Mouse (Mus musculus) kidney, postnatal 0 days (tissue): ENCODE results near the gene Gpkow. TPM values are rescaled to one million over a fixed set of nuclear protein-coding genes. Genes with fewer than 3 reads are reported as not detected.
"Not testable (repeated sequence)": the region's sequence is repeated elsewhere in the genome, so short reads cannot be mapped to it uniquely, and the experiment has no call there.

Source experiments
- ATAC-seq: fragments of 200-750 bp; cut with Nextera tagmentation; replicated peaks from 2 replicates; pipeline ENCODE4 v1.8.0; 2017; ENCODE audit warnings: low read depth, moderate number of reproducible peaks, moderate TSS enrichment, moderate library complexity; ENCODE audit not compliant: low FRiP score
- DNase-seq: peaks from one replicate; pipeline ENCODE4 v3.0.0-alpha.2; 2016; ENCODE audit warnings: low spot score
- H3K27ac ChIP-seq: fragments of 300-500 bp; sonication (generic); 2 replicates; pipeline ENCODE4 v1.5.1; 2014; ENCODE audit warnings: mild to moderate bottlenecking
- H3K27me3 ChIP-seq: fragments of 300-500 bp; sonication (generic); 2 replicates; pipeline ENCODE4 v1.6.1; 2014; ENCODE audit warnings: low read length, mixed read lengths; ENCODE audit not compliant: insufficient read depth
- H3K36me3 ChIP-seq: fragments of 300-500 bp; sonication (generic); 2 replicates; pipeline ENCODE4 v1.6.1; 2014; ENCODE audit warnings: low read length, mixed read lengths; ENCODE audit not compliant: insufficient read depth
- H3K4me1 ChIP-seq: fragments of 300-500 bp; sonication (generic); replicated peaks from 2 replicates; pipeline ENCODE4 v1.6.1; 2014; ENCODE audit warnings: antibody characterized with exemption, low read length, mixed read lengths; ENCODE audit not compliant: insufficient read depth
- H3K4me2 ChIP-seq: fragments of 300-500 bp; sonication (generic); 2 replicates; pipeline ENCODE4 v1.6.1; 2014; ENCODE audit warnings: mild to moderate bottlenecking, low read length, moderate library complexity, mixed read lengths
- H3K4me3 ChIP-seq: fragments of 300-500 bp; sonication (generic); replicated peaks from 2 replicates; pipeline ENCODE4 v1.5.1; 2014; ENCODE audit warnings: low read depth, low read length
- H3K9ac ChIP-seq: fragments of 300-500 bp; sonication (generic); 2 replicates; pipeline ENCODE4 v1.6.1; 2014; ENCODE audit warnings: low read depth, low read length
- H3K9me3 ChIP-seq: fragments of 300-500 bp; sonication (generic); replicated peaks from 2 replicates; pipeline ENCODE4 v1.6.1; 2016; ENCODE audit warnings: low read length, inconsistent platforms, mixed read lengths
- CTCF ChIP-seq: IDR thresholded peaks from 2 replicates; pipeline ENCODE4 v1.5.1; 2016; ENCODE audit warnings: antibody characterized with exemption, low read depth, mild to moderate bottlenecking, moderate library complexity
- WGBS: fragments of 180-500 bp; shearing (Covaris S2); extraction: QIAGEN DNeasy Blood & Tissue Kit; methylation state at CpG from one replicate; pipeline ENCODE4 v1.1.7; 2014; 5-methylcytosine and 5-hydroxymethylcytosine counted together
- polyA plus RNA-seq: library from polyadenylated mRNA; unstranded; fragments of >200 nt; fragmentation: Nextera tagmentation; extraction: Ambion mirVana; gene quantifications from 2 replicates; pipeline ENCODE4 v1.2.1, GENCODE M21; 2015

The Gpkow gene
- polyA plus RNA-seq, 1 experiment from 2014 or later = 32.7 TPM

DNA sequence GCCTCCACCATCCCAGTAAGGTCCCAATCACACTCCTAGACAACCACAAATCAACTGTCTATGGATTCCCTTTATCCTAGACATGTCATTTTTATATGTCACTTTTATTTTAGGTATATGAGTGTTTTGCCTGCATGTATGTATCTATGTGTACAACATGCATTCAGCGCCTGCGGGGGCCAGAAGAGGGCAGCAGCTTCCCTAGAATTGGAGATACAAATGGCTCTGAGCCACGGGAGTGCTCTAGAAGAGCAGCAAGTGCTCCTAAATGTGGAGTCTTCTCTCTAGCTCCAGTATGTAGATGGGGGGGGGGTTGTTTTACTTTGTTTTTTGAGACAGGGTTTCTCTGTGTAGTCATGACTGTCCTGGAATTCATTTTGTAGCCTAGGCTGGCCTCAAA is 56.7 kb downstream of the Gpkow start:
- H3K27me3 ChIP-seq, DNase-seq, H3K9me3 ChIP-seq, H3K4me3 ChIP-seq, H3K36me3 ChIP-seq, ATAC-seq, H3K9ac ChIP-seq, H3K27ac ChIP-seq, H3K4me1 ChIP-seq, H3K4me2 ChIP-seq: not testable (repeated sequence)
- TF ChIP-seq CTCF = peak; percentile 54
- WGBS = 25% methylated on average over 3 of the region's 3 CpGs

Other genes with a start within 250 kb of the Gpkow start
- 0.04 TPM in 1 of 2 replicates, not detected in the other for gene Foxp3, start 123.5 kb upstream of the Gpkow start, polyA plus RNA-seq
- gene Ppp1r3f, start 122.8 kb upstream of the Gpkow start, polyA plus RNA-seq = 1.4 and 1.6 TPM in 2 replicates
- 27.8 and 29.2 TPM in 2 replicates for gene Ccdc22, start 91.6 kb upstream of the Gpkow start, polyA plus RNA-seq
- gene Cacna1f, start 90.0 kb upstream of the Gpkow start, polyA plus RNA-seq = 0.04 TPM in 1 of 2 replicates, not detected in the other
- 1.3 and 1.4 TPM in 2 replicates for gene Syp, start 58.7 kb upstream of the Gpkow start, polyA plus RNA-seq
- 9.5 and 9.7 TPM in 2 replicates for gene Prickle3, start 39.9 kb upstream of the Gpkow start, polyA plus RNA-seq
- gene Plp2, start 25.7 kb upstream of the Gpkow start, polyA plus RNA-seq = 142 and 153 TPM in 2 replicates
- 1.5 and 2.3 TPM in 2 replicates for gene Magix, start 15.9 kb upstream of the Gpkow start, polyA plus RNA-seq
- gene Wdr45, start 17.2 kb downstream of the Gpkow start, polyA plus RNA-seq = 39.6 and 40.6 TPM in 2 replicates
- 0.30 TPM in 1 of 2 replicates, not detected in the other for gene Gm45208, start 25.1 kb downstream of the Gpkow start, polyA plus RNA-seq
- gene Praf2, start 31.3 kb downstream of the Gpkow start, polyA plus RNA-seq = 40.9 and 41.6 TPM in 2 replicates
- 16.8 and 17.4 TPM in 2 replicates for gene Ccdc120, start 53.8 kb downstream of the Gpkow start, polyA plus RNA-seq
- 22.9 and 24.1 TPM in 2 replicates for gene Tfe3, start 65.4 kb downstream of the Gpkow start, polyA plus RNA-seq
- gene Gripap1, start 92.6 kb downstream of the Gpkow start, polyA plus RNA-seq = 29.6 and 30.1 TPM in 2 replicates
- 0.68 and 0.83 TPM in 2 replicates for gene Kcnd1, start 125.2 kb downstream of the Gpkow start, polyA plus RNA-seq
- 31.8 and 36.8 TPM in 2 replicates for gene Otud5, start 144.2 kb downstream of the Gpkow start, polyA plus RNA-seq
- gene Pim2, start 181.1 kb downstream of the Gpkow start, polyA plus RNA-seq = 6.2 and 7.8 TPM in 2 replicates
- gene Slc35a2, start 186.9 kb downstream of the Gpkow start, polyA plus RNA-seq = 25.9 and 32.5 TPM in 2 replicates
- gene Pqbp1, start 202.1 kb downstream of the Gpkow start, polyA plus RNA-seq = 99.7 and 108 TPM in 2 replicates
- gene Timm17b, start 202.2 kb downstream of the Gpkow start, polyA plus RNA-seq = 140 and 145 TPM in 2 replicates
- gene Gm10491, start 210.7 kb downstream of the Gpkow start, polyA plus RNA-seq = not detected in 2 replicates
- not detected in 2 replicates for gene Gm10490, start 212.4 kb downstream of the Gpkow start, polyA plus RNA-seq
- 0.41 and 0.59 TPM in 2 replicates for gene Pcsk1n, start 222.7 kb downstream of the Gpkow start, polyA plus RNA-seq
- gene Eras, start 231.5 kb downstream of the Gpkow start, polyA plus RNA-seq = not detected in 2 replicates